ENCODE assay signal across 11 mouse cellular contexts in genomic region chr3:87072612-87073515, GRCm38 (mm10).
DNase-seq lines count a peak whose midpoint lies in the region; ATAC-seq and TF ChIP-seq lines count a peak whose summit lies in the region.
"Had no signal": no experiment of that assay in that cellular context is flagged by ENCODE, and none has a peak within 500 bp of the region (broad histone marks: within the 10 kb centered on the region; RNA-seq: fewer than 3 reads in every experiment).

No protein-coding gene starts in this region.

- no peak overlapping the region for H3K9ac ChIP-seq in forebrain, embryonic 16.5 days (replicated peaks; ENCODE audit: low read depth, low read length)
- H3K9ac ChIP-seq: lung, embryonic 15.5 days had no signal

- peaks cover 6% of the 10 kb centered on the region; the same call in 1 of the 2 replicates for H3K4me1 ChIP-seq in forebrain, embryonic 16.5 days (replicated peaks; ENCODE audit: control insufficient read depth, insufficient read depth, low read length)
- H3K4me1 ChIP-seq in lung, adult 2 months (ENCODE audit: control insufficient read depth, insufficient read depth, low read length) = no peaks in the 10 kb centered on the region
- H3K4me1 ChIP-seq: lung, embryonic 15.5 days had no signal

- no peak overlapping the region for H3K4me2 ChIP-seq in forebrain, embryonic 16.5 days (ENCODE audit: low read length)
- H3K4me2 ChIP-seq: lung, embryonic 15.5 days had no signal

- no peak for TF ChIP-seq CTCF in lung, adult 2 months (IDR thresholded peaks at IDR 0.05; ENCODE audit: insufficient read depth, low read length)

- 10% methylated on average over 13 of the region's 13 CpGs for WGBS in forebrain, embryonic 16.5 days
- 55% methylated on average over 13 of the region's 13 CpGs for WGBS in lung, adult 2 months

- H3K27me3 ChIP-seq in forebrain, embryonic 16.5 days (replicated peaks; ENCODE audit: control insufficient read depth, insufficient read depth, low read length) = no peaks in the 10 kb centered on the region
- H3K27me3 ChIP-seq: lung, embryonic 15.5 days had no signal

- DNase-seq in frontal cortex, postnatal 14 days (ENCODE audit: low spot score in 2 of 2) = no peak
- DNase-seq in lung, postnatal 10 days = peak; percentile 31
- DNase-seq in lung, postnatal 36 days = no peak
- peak; percentile 56 for DNase-seq in retina, embryonic 14.5 days (ENCODE audit: low spot score)
- DNase-seq in lung, adult 2 months = no peak
- no peak for DNase-seq in ovary, adult 18-20 months (ENCODE audit: low spot score)
- DNase-seq: kidney, adult 2 months; thymus, postnatal 14 days had no signal

- H3K9me3 ChIP-seq in forebrain, embryonic 16.5 days (ENCODE audit: control insufficient read depth, low read length) = no peaks in the 10 kb centered on the region
- H3K9me3 ChIP-seq: lung, embryonic 15.5 days had no signal

- no peaks in the 10 kb centered on the region for H3K36me3 ChIP-seq in forebrain, embryonic 16.5 days (ENCODE audit: control insufficient read depth, insufficient read depth)
- H3K36me3 ChIP-seq: lung, embryonic 15.5 days had no signal

- TF ChIP-seq POLR2A in lung, adult 2 months (IDR thresholded peaks at IDR 0.05; ENCODE audit: borderline replicate concordance, extremely low read depth, low read depth, low read length) = no peak

- peak; percentile 55; the same call in 1 of the 2 replicates for ATAC-seq in frontal cortex, adult (ENCODE audit: low TSS enrichment)
- 0 out of 2 replicates have a peak, but pooled peaks have one; percentile 23 for ATAC-seq in forebrain, embryonic 16.5 days

- H3K4me3 ChIP-seq in forebrain, embryonic 16.5 days (replicated peaks; ENCODE audit: low read length) = no peak overlapping the region
- H3K4me3 ChIP-seq in lung, adult 2 months (replicated peaks; ENCODE audit: extremely low read depth, low read depth, low read length) = no peak overlapping the region
- H3K4me3 ChIP-seq: lung, embryonic 15.5 days had no signal

- no peak overlapping the region for H3K27ac ChIP-seq in forebrain, embryonic 16.5 days (ENCODE audit: low read length)
- H3K27ac ChIP-seq: lung, embryonic 15.5 days had no signal

Comparison
In these comparisons a context has a peak if more than half of its experiments do, and no peak if none do; other contexts are left out.
1. DNase-seq: peak in lung, postnatal 10 days (single experiment) and retina, embryonic 14.5 days (single experiment); none in frontal cortex, postnatal 14 days (0 of 2), lung, postnatal 36 days (single experiment), lung, adult 2 months (single experiment) and ovary, adult 18-20 months (single experiment).